Mouse (Mus musculus): Measurements from ENCODE around the gene Npffr2.
"Not testable (repeated sequence)": the region's sequence is repeated elsewhere in the genome, so short reads cannot be mapped to it uniquely, and the experiment has no call there.

The Npffr2 gene

GRCm38 (mm10) chr5:89526878-89527578, at the start of gene Npffr2:
TSS of gene Npffr2 (plus strand) at chr5:89527429.
- no peak for DNase-seq (ENCODE audit: low read depth, low spot score)

- no peak for DNase-seq (ENCODE audit: low read depth, low spot score)
Measured at GRCm38 (mm10) chr5:89492560-89492959, 34.7 kb upstream of the Npffr2 start.

- peak; percentile 3 for DNase-seq (ENCODE audit: low read depth, low spot score)
Measured at GRCm38 (mm10) chr5:89500182-89500581, 27.0 kb upstream of the Npffr2 start.

- no peak for DNase-seq (ENCODE audit: low read depth, low spot score)
Measured at GRCm38 (mm10) chr5:89518641-89519040, 8.6 kb upstream of the Npffr2 start.

GRCm38 (mm10) chr5:89526181-89526778, 949 bp upstream of the Npffr2 start:
- no peak for DNase-seq (ENCODE audit: low read depth, low spot score)

- no peak for DNase-seq (ENCODE audit: low read depth, low spot score)
Measured at GRCm38 (mm10) chr5:89528951-89529350, 1.7 kb downstream of the Npffr2 start.

GRCm38 (mm10) chr5:89529391-89529790, 2.2 kb downstream of the Npffr2 start:
- DNase-seq (ENCODE audit: low read depth, low spot score): no peak

GRCm38 (mm10) chr5:89536018-89536417, 8.8 kb downstream of the Npffr2 start:
- no peak for DNase-seq (ENCODE audit: low read depth, low spot score)

GRCm38 (mm10) chr5:89542472-89542871, 15.2 kb downstream of the Npffr2 start:
- no peak for DNase-seq (ENCODE audit: low read depth, low spot score)

- DNase-seq (ENCODE audit: low read depth, low spot score): peak; percentile 1
Measured at GRCm38 (mm10) chr5:89543476-89543875, 16.2 kb downstream of the Npffr2 start.

GRCm38 (mm10) chr5:89559118-89559517, 31.9 kb downstream of the Npffr2 start:
- not testable (repeated sequence) for DNase-seq (ENCODE audit: low read depth, low spot score)

- DNase-seq (ENCODE audit: low read depth, low spot score): no peak
Measured at GRCm38 (mm10) chr5:89561381-89561780, 34.2 kb downstream of the Npffr2 start.

GRCm38 (mm10) chr5:89578678-89579077, 51.4 kb downstream of the Npffr2 start:
- DNase-seq (ENCODE audit: low read depth, low spot score): no peak

GRCm38 (mm10) chr5:89579181-89579580, 52.0 kb downstream of the Npffr2 start:
- DNase-seq (ENCODE audit: low read depth, low spot score): no peak

- DNase-seq (ENCODE audit: low read depth, low spot score): no peak
Measured at GRCm38 (mm10) chr5:89581143-89581542, 53.9 kb downstream of the Npffr2 start.

- no peak for DNase-seq (ENCODE audit: low read depth, low spot score)
Measured at GRCm38 (mm10) chr5:89581742-89582366, 54.6 kb downstream of the Npffr2 start.

- no peak for DNase-seq (ENCODE audit: low read depth, low spot score)
Measured at GRCm38 (mm10) chr5:89585021-89585420, 57.8 kb downstream of the Npffr2 start.

GRCm38 (mm10) chr5:89592301-89592700, 65.1 kb downstream of the Npffr2 start:
- DNase-seq (ENCODE audit: low read depth, low spot score): no peak

GRCm38 (mm10) chr5:89611322-89612015, 84.2 kb downstream of the Npffr2 start:
- no peak for DNase-seq (ENCODE audit: low read depth, low spot score)

- DNase-seq (ENCODE audit: low read depth, low spot score): no peak
Measured at GRCm38 (mm10) chr5:89612262-89612661, 85.0 kb downstream of the Npffr2 start.

GRCm38 (mm10) chr5:89631599-89631998, 104.4 kb downstream of the Npffr2 start:
- DNase-seq (ENCODE audit: low read depth, low spot score): no peak

Measured in skeletal muscle tissue, adult 2 months (tissue).